Mouse (Mus musculus) left cerebral cortex, adult 2 months (tissue): ENCODE results near the gene Adssl1. TPM values are rescaled to one million over a fixed set of nuclear protein-coding genes. Genes with fewer than 3 reads are reported as not detected.
A peak's percentile ranks its signal among the peaks of the same experiment; 100 is the strongest.

Experiments used
- DNase-seq, 2 experiments: peaks; one replicate each; pipeline ENCODE4 v3.0.0; 2021 to 2022; ENCODE audit warnings: low spot score in 2 of 2, mixed read lengths in 1 of 2; ENCODE audit errors: extremely low spot score in 1 of 2
- H3K27ac ChIP-seq: fragments of 200-600 bp; 2 replicates; pipeline ENCODE4 v1.8.1; 2022
- H3K4me3 ChIP-seq: fragments of 200-600 bp; 2 replicates; pipeline ENCODE4 v1.8.1; 2022
- CTCF ChIP-seq: fragments of 200-600 bp; IDR thresholded peaks from 2 replicates; pipeline ENCODE4 v1.8.1; 2022; ENCODE audit warnings: antibody characterized with exemption, mild to moderate bottlenecking, moderate library complexity
- intact Hi-C: fragments of 180-260 bp; cut with DNase I; formaldehyde crosslinking; loops from one replicate; pipeline ENCODE4 v1.15.1; 2025
- total RNA-seq, 2 experiments: library from RNA; stranded (reverse); gene quantifications; 2 replicates each; pipeline ENCODE4 v1.2.3; 2021

The Adssl1 gene
- total RNA-seq, 2 experiments from 2014 or later = 16.2 to 16.5 TPM

GRCm38 (mm10) chr12:112594989-112595388 is 24.9 kb upstream of the Adssl1 start:
- peak; percentile 70 to 75 for DNase-seq
- peak overlapping the region; percentile 87 for H3K27ac ChIP-seq
- TF ChIP-seq CTCF = no peak

GRCm38 (mm10) chr12:112595626-112596025 is 24.2 kb upstream of the Adssl1 start:
- intact Hi-C loops = loop anchor here (1.0 kb wide), 2 partner anchors 19 to 23 kb away; no protein-coding TSS in a partner anchor
- H3K27ac ChIP-seq = peak overlapping the region; percentile 87
- no peak overlapping the region for H3K4me3 ChIP-seq

More at GRCm38 (mm10) chr12:112594989-112595388, 24.9 kb upstream of the Adssl1 start:
- no peak overlapping the region for H3K4me3 ChIP-seq
- intact Hi-C loops = loop anchor here (1.0 kb wide), 2 partner anchors 19 to 23 kb away; no protein-coding TSS in a partner anchor

GRCm38 (mm10) chr12:112596454-112596853 is 23.4 kb upstream of the Adssl1 start:
- peak overlapping the region; percentile 87; the same call in 1 of the 2 replicates for H3K27ac ChIP-seq
- H3K4me3 ChIP-seq = no peak overlapping the region
- intact Hi-C loops = no loop called here
- no peak for DNase-seq
- no peak for TF ChIP-seq CTCF

More at GRCm38 (mm10) chr12:112595626-112596025, 24.2 kb upstream of the Adssl1 start:
- TF ChIP-seq CTCF = no peak
- no peak for DNase-seq

- H3K4me3 ChIP-seq = no peak overlapping the region
- H3K27ac ChIP-seq = peak overlapping the region; percentile 4; the same call in 1 of the 2 replicates
- no peak for TF ChIP-seq CTCF
These were observed 22.8 kb upstream of the Adssl1 start for GRCm38 (mm10) chr12:112596891-112597500.

GRCm38 (mm10) chr12:112597618-112598017 is 22.2 kb upstream of the Adssl1 start:
- DNase-seq = peak in 1 of 2 experiments; percentile 62
- no peak overlapping the region for H3K4me3 ChIP-seq

More at GRCm38 (mm10) chr12:112596891-112597500, 22.8 kb upstream of the Adssl1 start:
- no peak for DNase-seq
- intact Hi-C loops = no loop called here

GRCm38 (mm10) chr12:112599198-112599597 is 20.6 kb upstream of the Adssl1 start:
- intact Hi-C loops = no loop called here
- no peak for TF ChIP-seq CTCF
- H3K27ac ChIP-seq = no peak overlapping the region
- H3K4me3 ChIP-seq = no peak overlapping the region
- no peak for DNase-seq

More at GRCm38 (mm10) chr12:112597618-112598017, 22.2 kb upstream of the Adssl1 start:
- intact Hi-C loops = no loop called here
- peak overlapping the region; percentile 6; the same call in 1 of the 2 replicates for H3K27ac ChIP-seq
- TF ChIP-seq CTCF = no peak

- H3K4me3 ChIP-seq = no peak overlapping the region
- DNase-seq = no peak
- TF ChIP-seq CTCF = no peak
- H3K27ac ChIP-seq = no peak overlapping the region
- intact Hi-C loops = no loop called here
These were observed 19.8 kb upstream of the Adssl1 start for GRCm38 (mm10) chr12:112599942-112600611.

- intact Hi-C loops = no loop called here
- H3K27ac ChIP-seq = no peak overlapping the region
- no peak for DNase-seq
- TF ChIP-seq CTCF = no peak
- no peak overlapping the region for H3K4me3 ChIP-seq
These were observed 15.8 kb upstream of the Adssl1 start for GRCm38 (mm10) chr12:112604022-112604421.

- DNase-seq = peak in 1 of 2 experiments; percentile 53
- intact Hi-C loops = loop anchor here (1.0 kb wide), 1 partner anchor 53 kb away; no protein-coding TSS in a partner anchor
- no peak for TF ChIP-seq CTCF
- Histone ChIP-seq H3K4me3 (no peak overlapping the region), H3K27ac (peak overlapping the region; percentile 59)
These were observed 14.9 kb upstream of the Adssl1 start for GRCm38 (mm10) chr12:112604709-112605649.

- intact Hi-C loops = loop anchor here (1.0 kb wide), 1 partner anchor 53 kb away; no protein-coding TSS in a partner anchor
- Histone ChIP-seq H3K27ac (no peak overlapping the region), H3K4me3 (no peak overlapping the region)
- peak; percentile 95 for TF ChIP-seq CTCF
- peak; percentile 82 to 89 for DNase-seq
These were observed 14.1 kb upstream of the Adssl1 start for GRCm38 (mm10) chr12:112605766-112606165.

- Histone ChIP-seq H3K4me3 (no peak overlapping the region), H3K27ac (no peak overlapping the region)
- intact Hi-C loops = no loop called here
- DNase-seq = no peak
- TF ChIP-seq CTCF = no peak
These were observed 12.8 kb upstream of the Adssl1 start for GRCm38 (mm10) chr12:112606998-112607397.
